Mouse (Mus musculus) bone marrow, adult 2 months (tissue): ENCODE results near the gene N4bp2l2. TPM values are rescaled to one million over a fixed set of nuclear protein-coding genes. Genes with fewer than 3 reads are reported as not detected.

Experiments
- H3K27ac ChIP-seq: fragments of 200-500 bp; 2 replicates; pipeline ENCODE4 v1.5.1; 2012; ENCODE audit warnings: low read depth, mild to moderate bottlenecking, control low read depth, inconsistent platforms, low read length; ENCODE audit not compliant: control insufficient read depth, poor library complexity, insufficient read depth
- H3K4me1 ChIP-seq: fragments of 200-500 bp; 2 replicates; pipeline ENCODE4 v1.6.1; 2011; ENCODE audit warnings: low read length; ENCODE audit not compliant: control insufficient read depth, insufficient read depth
- H3K4me3 ChIP-seq: fragments of 200-500 bp; replicated peaks from 2 replicates; pipeline ENCODE3; 2011; ENCODE audit warnings: mild to moderate bottlenecking, low read depth, low read length, control low read depth; ENCODE audit not compliant: control insufficient read depth
- CTCF ChIP-seq: fragments of 200-500 bp; IDR thresholded peaks from 2 replicates; pipeline ENCODE4 v1.5.1; 2011; ENCODE audit warnings: low read length, control low read depth; ENCODE audit not compliant: control insufficient read depth, insufficient read depth
- POLR2A ChIP-seq: fragments of 200-500 bp; IDR thresholded peaks from 2 replicates; pipeline ENCODE4 v1.6.1; 2011; ENCODE audit warnings: low read depth, mild to moderate bottlenecking, control low read depth, low read length, borderline replicate concordance; ENCODE audit not compliant: control insufficient read depth
- WGBS: fragments of 180-500 bp; shearing (Covaris S2); methylation state at CpG from one replicate; pipeline ENCODE4 v1.1.7; 2018; 5-methylcytosine and 5-hydroxymethylcytosine counted together
- polyA plus RNA-seq: library from polyadenylated mRNA; stranded (reverse); fragments of >200 nt; gene quantifications from 2 replicates; pipeline ENCODE4 v1.2.4, GENCODE M21; 2011; ENCODE audit warnings: low replicate concordance; ENCODE audit not compliant: missing spikeins, insufficient read depth, insufficient read length

The N4bp2l2 gene
- polyA plus RNA-seq, 1 experiment, result 75.3 TPM

DNA sequence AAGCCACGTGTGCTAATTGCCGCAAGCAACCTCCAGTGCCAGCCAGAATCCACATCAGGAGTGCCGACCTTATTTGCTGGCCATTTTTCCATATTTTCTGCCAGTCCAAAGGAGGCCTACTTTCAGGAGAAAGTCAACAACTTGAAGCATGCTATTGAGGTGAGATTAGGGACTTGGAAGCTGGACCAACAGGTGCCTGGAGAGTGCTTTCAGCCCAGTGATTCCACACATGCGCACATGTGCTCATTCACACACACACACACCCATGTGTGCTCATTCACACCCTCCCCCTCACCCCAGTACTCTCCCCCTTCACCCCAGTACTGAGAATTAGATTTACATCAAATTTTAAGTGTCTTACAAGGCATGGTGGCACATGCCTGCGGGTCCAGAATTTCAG is 99.0 kb downstream of the N4bp2l2 start:
- TF ChIP-seq POLR2A, result no peak
- no peak for TF ChIP-seq CTCF
- 91% methylated on average over 5 of the region's 5 CpGs for WGBS

DNA sequence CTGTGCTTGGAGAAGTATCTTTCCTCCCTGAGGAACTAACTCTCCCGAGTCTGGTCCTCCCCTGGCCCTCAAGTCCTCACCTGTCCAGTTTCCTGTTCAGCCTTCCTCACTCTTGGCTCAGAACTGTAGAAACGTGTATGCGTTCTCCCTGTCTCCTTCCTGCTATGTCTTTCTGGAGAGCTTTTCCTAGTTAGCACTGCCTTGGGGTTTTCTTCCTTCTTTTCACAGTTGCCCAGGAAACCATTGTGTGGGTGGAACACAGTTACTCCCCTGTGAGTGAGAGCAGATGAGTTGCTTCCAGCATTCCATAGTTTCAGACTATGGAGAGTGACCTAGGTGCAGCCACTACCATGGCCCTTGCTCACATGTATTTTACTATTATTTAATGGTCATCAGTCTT is 99.8 kb downstream of the N4bp2l2 start:
- H3K4me3 ChIP-seq, result no peak overlapping the region
- H3K4me1 ChIP-seq, result no peaks in the 10 kb centered on the region
- H3K27ac ChIP-seq, result no peak overlapping the region
- 66% methylated on average over 3 of the region's 3 CpGs for whole genome bisulfite sequencing
- no peak for TF ChIP-seq POLR2A
- TF ChIP-seq CTCF, result no peak

More for the DNA sequence above, 99.0 kb downstream of the N4bp2l2 start:
- no peaks in the 10 kb centered on the region for H3K4me1 ChIP-seq
- no peak overlapping the region for H3K4me3 ChIP-seq
- H3K27ac ChIP-seq, result no peak overlapping the region

DNA sequence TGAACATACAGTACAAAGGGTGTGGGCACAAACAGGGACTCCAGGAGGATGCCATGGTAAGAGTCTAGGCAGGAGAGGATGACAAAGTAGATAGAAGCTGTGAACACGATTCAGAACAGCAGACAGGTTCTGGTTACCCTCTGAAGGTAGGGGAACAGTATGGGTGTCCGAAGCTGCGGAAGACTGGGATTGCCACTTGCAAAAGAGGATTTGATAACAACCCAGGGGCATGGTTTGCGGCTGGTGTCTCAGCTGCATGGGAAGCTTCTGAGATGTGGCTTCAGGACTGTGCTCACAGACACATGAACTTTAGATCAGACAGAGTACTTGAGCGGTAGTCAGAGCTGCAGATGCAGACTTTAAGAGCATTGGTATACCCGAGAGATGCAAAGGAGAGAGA is 101.6 kb downstream of the N4bp2l2 start:
- Histone ChIP-seq H3K4me1 (no peaks in the 10 kb centered on the region), H3K4me3 (no peak overlapping the region), H3K27ac (no peak overlapping the region)
- no peak for TF ChIP-seq POLR2A
- no peak for TF ChIP-seq CTCF
- WGBS, result 91% methylated on average over 6 of the region's 6 CpGs

DNA sequence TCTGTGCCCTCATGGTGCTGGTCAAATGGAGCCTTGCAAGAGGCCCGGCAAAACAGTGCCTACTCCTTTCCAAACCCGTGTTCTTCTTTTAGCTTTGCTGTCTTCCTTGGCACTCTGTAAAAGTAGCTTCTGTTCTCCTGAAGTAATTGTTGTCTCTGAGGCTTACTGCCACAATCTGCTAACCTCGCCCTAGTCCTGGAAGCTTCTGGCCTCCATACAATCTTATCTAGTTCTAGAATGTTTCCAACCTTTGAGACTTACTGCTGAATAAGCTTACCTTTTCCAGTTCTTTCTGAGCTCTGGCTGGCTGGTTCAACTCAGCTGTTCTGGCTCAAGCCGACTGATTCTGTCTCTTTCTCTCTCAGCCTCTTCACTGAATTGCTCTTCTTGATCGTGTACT is 104.2 kb downstream of the N4bp2l2 start:
- Histone ChIP-seq H3K4me3 (no peak overlapping the region), H3K27ac (no peak overlapping the region), H3K4me1 (no peaks in the 10 kb centered on the region)
- 77% methylated on average over 5 of the region's 5 CpGs for WGBS
- TF ChIP-seq CTCF, result no peak
- no peak for TF ChIP-seq POLR2A

DNA sequence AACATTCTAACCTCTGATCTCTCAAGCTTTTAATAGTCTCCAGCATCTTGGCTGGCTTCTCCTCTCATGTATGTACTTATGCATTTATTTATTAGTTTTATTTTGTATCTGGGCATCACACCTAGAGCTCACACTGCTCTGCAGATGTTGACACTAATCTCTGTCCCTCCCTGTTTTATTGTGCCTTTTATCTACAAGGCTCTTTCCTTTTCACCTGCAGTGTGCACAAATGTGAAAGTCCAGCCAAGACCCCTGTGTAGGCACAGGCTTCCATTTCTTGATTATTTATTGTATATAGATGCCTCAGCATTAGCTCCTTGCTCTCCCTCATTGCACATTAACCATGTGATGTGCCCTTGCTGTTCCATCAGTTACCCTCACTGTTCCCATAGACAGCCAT is 104.6 kb downstream of the N4bp2l2 start:
- Histone ChIP-seq H3K4me3 (no peak overlapping the region), H3K27ac (no peak overlapping the region), H3K4me1 (no peaks in the 10 kb centered on the region)
- no peak for TF ChIP-seq POLR2A
- no peak for TF ChIP-seq CTCF

DNA sequence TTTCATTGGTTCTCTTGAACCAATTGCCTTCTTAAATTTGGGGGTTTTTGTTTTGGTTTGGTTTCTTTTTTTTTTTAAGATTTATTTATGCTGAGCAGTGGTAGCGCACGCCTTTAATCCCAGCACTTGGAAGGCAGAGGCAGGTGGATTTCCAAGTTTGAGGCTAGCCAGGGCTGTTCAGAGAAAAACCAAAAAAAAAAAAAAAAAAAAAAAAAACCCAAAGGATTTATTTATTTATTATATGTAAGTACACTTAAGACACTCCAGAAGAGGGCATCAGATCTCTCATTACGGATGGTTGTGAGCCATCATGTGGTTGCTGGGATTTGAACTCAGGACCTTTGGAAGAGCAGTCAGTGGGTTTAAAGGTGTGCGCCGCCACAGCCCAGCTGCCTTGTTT is 105.1 kb downstream of the N4bp2l2 start:
- TF ChIP-seq CTCF (no peak), POLR2A (no peak)
- Histone ChIP-seq H3K27ac (no peak overlapping the region), H3K4me3 (no peak overlapping the region), H3K4me1 (no peaks in the 10 kb centered on the region)
- 91% methylated on average over 5 of the region's 5 CpGs for WGBS

DNA sequence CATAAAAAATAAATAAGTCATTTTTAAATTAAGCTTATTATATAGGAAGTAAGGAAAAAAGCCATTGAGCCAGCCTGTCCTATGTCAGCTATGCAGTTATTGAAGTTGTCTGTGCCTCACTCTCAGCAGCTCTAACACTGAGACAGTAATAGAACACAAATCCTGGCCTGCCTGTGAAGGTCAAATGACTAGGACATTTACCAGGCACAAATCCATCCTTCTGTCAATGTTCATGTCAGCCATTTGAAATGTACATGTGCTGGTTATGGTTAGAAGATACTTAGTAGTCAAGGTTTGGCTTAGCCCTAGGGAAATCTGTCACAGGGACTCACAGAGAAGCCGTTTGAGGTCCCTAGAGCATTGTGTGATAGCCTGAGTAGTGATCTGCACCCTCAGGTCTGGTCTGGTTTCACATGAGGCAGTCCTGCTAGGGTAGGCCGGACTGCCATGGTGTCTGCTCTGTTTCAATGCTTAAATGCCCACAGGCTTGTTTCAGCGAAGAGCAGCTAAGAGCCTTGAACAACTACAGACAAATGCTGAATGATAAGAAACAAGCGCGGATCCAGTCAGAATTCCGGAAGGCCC is 106.4 kb downstream of the N4bp2l2 start:
- TF ChIP-seq POLR2A, result no peak
- no peak for TF ChIP-seq CTCF
- Histone ChIP-seq H3K4me3 (no peak overlapping the region), H3K27ac (no peak overlapping the region), H3K4me1 (no peaks in the 10 kb centered on the region)
- 95% methylated on average over 6 of the region's 6 CpGs for WGBS

Other genes with a start within 250 kb of the N4bp2l2 start
- not detected in 2 replicates for gene Zar1l, start 148.0 kb downstream of the N4bp2l2 start, polyA plus RNA-seq
- 19.7 and 23.3 TPM in 2 replicates for gene Brca2, start 143.6 kb downstream of the N4bp2l2 start, polyA plus RNA-seq
- 26.2 and 29.2 TPM in 2 replicates for gene N4bp2l1, start 69.0 kb downstream of the N4bp2l2 start, polyA plus RNA-seq
- 9.9 and 11.5 TPM in 2 replicates for gene Pds5b, start 7.6 kb upstream of the N4bp2l2 start, polyA plus RNA-seq